In the genomic region with DNA sequence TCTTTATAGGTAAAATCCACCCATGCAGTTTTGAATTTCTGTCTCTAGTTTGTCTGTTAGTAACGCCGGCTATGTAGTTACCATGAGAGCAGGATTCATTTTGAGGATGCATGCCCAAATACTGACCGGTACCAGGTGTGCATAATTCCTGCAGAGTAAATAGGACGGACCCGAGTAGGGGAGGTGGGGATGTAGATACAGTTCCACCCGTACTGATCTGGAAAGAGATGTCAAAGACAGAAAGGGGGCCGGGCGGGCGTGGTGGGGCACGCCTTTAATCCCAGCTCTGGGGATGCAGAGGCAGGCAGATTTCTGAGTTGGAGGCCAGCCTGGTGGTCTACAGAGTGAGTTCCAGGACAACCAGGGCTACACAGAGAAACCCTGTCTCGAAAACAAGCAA, we compare ENCODE assay signal across 9 mouse cellular contexts. TPM values are rescaled to one million over a fixed set of nuclear protein-coding genes. Genes with fewer than 3 reads are reported as not detected.
A peak's percentile ranks its signal among the peaks of the same experiment; 100 is the strongest.
DNase-seq lines count a peak whose midpoint lies in the region; ATAC-seq lines count a peak whose summit lies in the region.
"Had no signal": no experiment of that assay in that cellular context is flagged by ENCODE, and none has a peak within 500 bp of the region (broad histone marks: within the 10 kb centered on the region; RNA-seq: fewer than 3 reads in every experiment).

No protein-coding gene starts in this region.

- H3K9ac ChIP-seq in heart, embryonic 14.5 days (ENCODE audit: low read length), result peak overlapping the region; percentile 79
- H3K9ac ChIP-seq in hindbrain, embryonic 11.5 days (ENCODE audit: low read depth, low read length), result peak overlapping the region; percentile 64
- peak overlapping the region; percentile 69 for H3K9ac ChIP-seq in midbrain, embryonic 12.5 days (replicated peaks)

- WGBS in heart, embryonic 14.5 days, result 14% methylated on average over 11 of the region's 11 CpGs
- 14% methylated on average over 11 of the region's 11 CpGs for WGBS in hindbrain, embryonic 11.5 days
- WGBS in midbrain, embryonic 12.5 days, result 22% methylated on average over 11 of the region's 11 CpGs

- ATAC-seq in heart, embryonic 14.5 days (ENCODE audit: insufficient number of reproducible peaks, insufficient read depth, low FRiP score, low read depth), result no peak
- ATAC-seq in hindbrain, embryonic 11.5 days (ENCODE audit: low FRiP score), result no peak
- ATAC-seq in midbrain, embryonic 12.5 days (ENCODE audit: low FRiP score, low read depth), result no peak
- no peak for ATAC-seq in monocyte, adult 5-6 weeks (replicated peaks; ENCODE audit: insufficient number of reproducible peaks, low FRiP score, low TSS enrichment, poor library complexity, severe bottlenecking)

- no peaks in the 10 kb centered on the region for H3K9me3 ChIP-seq in heart, embryonic 14.5 days (ENCODE audit: control insufficient read depth, low read length)
- no peaks in the 10 kb centered on the region for H3K9me3 ChIP-seq in hindbrain, embryonic 11.5 days (ENCODE audit: control insufficient read depth, low read length)
- no peaks in the 10 kb centered on the region for H3K9me3 ChIP-seq in midbrain, embryonic 12.5 days

- H3K36me3 ChIP-seq in heart, embryonic 14.5 days (ENCODE audit: control insufficient read depth, insufficient read depth, low read length), result peaks cover 31% of the 10 kb centered on the region
- H3K36me3 ChIP-seq in hindbrain, embryonic 11.5 days (ENCODE audit: control insufficient read depth, insufficient read depth, low read length), result peaks cover 8% of the 10 kb centered on the region; the same call in 1 of the 2 replicates
- H3K36me3 ChIP-seq in midbrain, embryonic 12.5 days, result peaks cover 23% of the 10 kb centered on the region

- no peak for DNase-seq in heart, adult 9 months (ENCODE audit: low spot score in 2 of 2)
- DNase-seq in NIH3T3 (ENCODE audit: low read depth), result peak; percentile 16
- DNase-seq in hindbrain, embryonic 11.5 days (ENCODE audit: low spot score), result no peak
- no peak for DNase-seq in left cerebral cortex, postnatal 4 days
- no peak for DNase-seq in embryo, embryonic 9.5 days (ENCODE audit: extremely low spot score)

- intact Hi-C loops in left cerebral cortex, postnatal 4 days (cut with DNase I), result no loop called here

- H3K27me3 ChIP-seq in heart, embryonic 14.5 days (ENCODE audit: control insufficient read depth, insufficient read depth, low read length), result no peaks in the 10 kb centered on the region
- no peaks in the 10 kb centered on the region for H3K27me3 ChIP-seq in hindbrain, embryonic 11.5 days (ENCODE audit: control insufficient read depth, insufficient read depth, low read length)
- no peaks in the 10 kb centered on the region for H3K27me3 ChIP-seq in midbrain, embryonic 12.5 days
- H3K27me3 ChIP-seq: Patski had no signal

- H3K27ac ChIP-seq in heart, embryonic 14.5 days (replicated peaks in 1 of 2; ENCODE audit: control insufficient read depth in 1 of 2, insufficient read depth in 1 of 2, low read depth in 2 of 2, low read length in 2 of 2), result peak overlapping the region; percentile 84 to 91
- H3K27ac ChIP-seq in hindbrain, embryonic 11.5 days (ENCODE audit: low read depth, low read length), result peak overlapping the region; percentile 67; the same call in 1 of the 2 replicates
- H3K27ac ChIP-seq in midbrain, embryonic 12.5 days (replicated peaks), result peak overlapping the region; percentile 68

- H3K4me3 ChIP-seq in heart, embryonic 14.5 days (ENCODE audit: control insufficient read depth in 1 of 2, insufficient read depth in 1 of 2, low read depth in 1 of 2, low read length in 2 of 2), result peak overlapping the region; percentile 59 to 84
- H3K4me3 ChIP-seq in hindbrain, embryonic 11.5 days (ENCODE audit: low read depth, low read length), result peak overlapping the region; percentile 63
- H3K4me3 ChIP-seq in midbrain, embryonic 12.5 days, result peak overlapping the region; percentile 55

- H3K4me1 ChIP-seq in heart, embryonic 14.5 days (ENCODE audit: control insufficient read depth in 2 of 2, insufficient read depth in 2 of 2, low read length in 2 of 2), result peaks cover 2 to 18% of the 10 kb centered on the region in 2 experiments; a peak in 3 of 4 replicates
- H3K4me1 ChIP-seq in hindbrain, embryonic 11.5 days (replicated peaks; ENCODE audit: control insufficient read depth, insufficient read depth, low read length), result 0 out of 2 replicates have a peak, but pooled peaks cover 3% of the 10 kb centered on the region
- peaks cover 17% of the 10 kb centered on the region for H3K4me1 ChIP-seq in midbrain, embryonic 12.5 days

- peak overlapping the region; percentile 75 for H3K4me2 ChIP-seq in heart, embryonic 14.5 days (ENCODE audit: low read length)
- peak overlapping the region; percentile 51 for H3K4me2 ChIP-seq in hindbrain, embryonic 11.5 days (replicated peaks; ENCODE audit: low read depth, low read length)
- peak overlapping the region; percentile 69 for H3K4me2 ChIP-seq in midbrain, embryonic 12.5 days (replicated peaks)

RNA-seq across cellular contexts. Expression of a gene that starts 0.7 kb away (rescaled TPM):
- 15.3 and 16.1 TPM in 2 replicates for polyA plus RNA-seq in heart, embryonic 14.5 days (2014; fragmentation: Nextera tagmentation; extraction: Ambion mirVana)
- 16.8 and 17.3 TPM in 2 replicates for polyA plus RNA-seq in hindbrain, embryonic 11.5 days (2014; fragmentation: Nextera tagmentation; extraction: Ambion mirVana)
- 19.1 and 20.3 TPM in 2 replicates for polyA plus RNA-seq in midbrain, embryonic 12.5 days (2016; fragmentation: Nextera tagmentation; extraction: Ambion mirVana)
- 10.9 to 26.0 TPM (median 11.1 TPM) in 3 replicates for total RNA-seq in monocyte, adult 5-6 weeks (2017)
- total RNA-seq in left cerebral cortex, postnatal 4 days (2021), result 10 to 100 TPM; 30.1 to 30.4 TPM

RNA-seq across cellular contexts. Expression of a gene that starts 3.9 kb away (rescaled TPM):
- polyA plus RNA-seq in heart, embryonic 14.5 days (2014; fragmentation: Nextera tagmentation; extraction: Ambion mirVana), result 673 and 698 TPM in 2 replicates
- polyA plus RNA-seq in hindbrain, embryonic 11.5 days (2014; fragmentation: Nextera tagmentation; extraction: Ambion mirVana), result 1,599 and 1,667 TPM in 2 replicates
- 1,535 and 1,561 TPM in 2 replicates for polyA plus RNA-seq in midbrain, embryonic 12.5 days (2016; fragmentation: Nextera tagmentation; extraction: Ambion mirVana)
- 138 to 179 TPM (median 139 TPM) in 3 replicates for total RNA-seq in monocyte, adult 5-6 weeks (2017)
- 1,000 to 10,000 TPM; 2,525 to 2,580 TPM for total RNA-seq in left cerebral cortex, postnatal 4 days (2021)

RNA-seq across cellular contexts. Expression of a gene that starts 19.0 kb away (rescaled TPM):
- polyA plus RNA-seq in heart, embryonic 14.5 days (2014; fragmentation: Nextera tagmentation; extraction: Ambion mirVana), result 86.8 and 93.7 TPM in 2 replicates
- polyA plus RNA-seq in hindbrain, embryonic 11.5 days (2014; fragmentation: Nextera tagmentation; extraction: Ambion mirVana), result 48.1 and 50.0 TPM in 2 replicates
- 49.0 and 53.5 TPM in 2 replicates for polyA plus RNA-seq in midbrain, embryonic 12.5 days (2016; fragmentation: Nextera tagmentation; extraction: Ambion mirVana)
- total RNA-seq in monocyte, adult 5-6 weeks (2017), result 70.0 to 84.2 TPM (median 77.9 TPM) in 3 replicates
- 100 to 1,000 TPM; 113 TPM for total RNA-seq in left cerebral cortex, postnatal 4 days (2021)

RNA-seq across cellular contexts. Expression of a gene that starts 19.1 kb away (rescaled TPM):
- 44.0 and 44.9 TPM in 2 replicates for polyA plus RNA-seq in heart, embryonic 14.5 days (2014; fragmentation: Nextera tagmentation; extraction: Ambion mirVana)
- 49.2 and 51.0 TPM in 2 replicates for polyA plus RNA-seq in hindbrain, embryonic 11.5 days (2014; fragmentation: Nextera tagmentation; extraction: Ambion mirVana)
- 48.5 and 48.6 TPM in 2 replicates for polyA plus RNA-seq in midbrain, embryonic 12.5 days (2016; fragmentation: Nextera tagmentation; extraction: Ambion mirVana)
- total RNA-seq in monocyte, adult 5-6 weeks (2017), result 18.1 to 25.9 TPM (median 25.6 TPM) in 3 replicates
- total RNA-seq in left cerebral cortex, postnatal 4 days (2021), result 1 to 10 TPM; 6.1 to 7.0 TPM

RNA-seq across cellular contexts. Expression of a gene that starts 20.5 kb away (rescaled TPM):
- polyA plus RNA-seq in heart, embryonic 14.5 days (2014; fragmentation: Nextera tagmentation; extraction: Ambion mirVana), result 20.8 and 27.3 TPM in 2 replicates
- polyA plus RNA-seq in hindbrain, embryonic 11.5 days (2014; fragmentation: Nextera tagmentation; extraction: Ambion mirVana), result 3.6 and 4.0 TPM in 2 replicates
- polyA plus RNA-seq in midbrain, embryonic 12.5 days (2016; fragmentation: Nextera tagmentation; extraction: Ambion mirVana), result 5.4 and 7.5 TPM in 2 replicates
- 17.2 to 77.7 TPM (median 52.8 TPM) in 3 replicates for total RNA-seq in monocyte, adult 5-6 weeks (2017)
- total RNA-seq in left cerebral cortex, postnatal 4 days (2021), result 1 to 10 TPM; 4.8 to 5.1 TPM
